Mouse (Mus musculus) liver, embryonic 13.5 days (tissue): ENCODE results near the gene Cacna1e. TPM values are rescaled to one million over a fixed set of nuclear protein-coding genes. Genes with fewer than 3 reads are reported as not detected.

Experiments
- ATAC-seq: fragments of 200-750 bp; cut with Nextera tagmentation; 2 replicates; pipeline ENCODE4 v1.8.0; 2017; ENCODE audit warnings: low read depth, mild to moderate bottlenecking, moderate number of reproducible peaks, moderate library complexity
- DNase-seq: peaks from one replicate; pipeline ENCODE4 v3.0.0; 2022
- H3K27ac ChIP-seq: fragments of 300-500 bp; sonication (generic); 2 replicates; pipeline ENCODE4 v1.5.1; 2015; ENCODE audit warnings: moderate library complexity, mild to moderate bottlenecking, inconsistent platforms
- H3K27me3 ChIP-seq: fragments of 300-500 bp; sonication (generic); 2 replicates; pipeline ENCODE4 v1.6.1; 2015; ENCODE audit warnings: mild to moderate bottlenecking, inconsistent platforms
- H3K36me3 ChIP-seq: fragments of 300-500 bp; sonication (generic); 2 replicates; pipeline ENCODE4 v1.6.1; 2015; ENCODE audit warnings: mild to moderate bottlenecking, inconsistent platforms
- H3K4me1 ChIP-seq: fragments of 300-500 bp; sonication (generic); replicated peaks from 2 replicates; pipeline ENCODE4 v1.6.1; 2015; ENCODE audit warnings: inconsistent platforms
- H3K4me2 ChIP-seq: fragments of 300-500 bp; sonication (generic); 2 replicates; pipeline ENCODE4 v1.6.1; 2015; ENCODE audit warnings: inconsistent platforms, mild to moderate bottlenecking, moderate library complexity
- H3K4me3 ChIP-seq: fragments of 300-500 bp; sonication (generic); replicated peaks from 2 replicates; pipeline ENCODE4 v1.5.1; 2015; ENCODE audit warnings: mild to moderate bottlenecking, inconsistent platforms
- H3K9ac ChIP-seq: fragments of 300-500 bp; sonication (generic); 2 replicates; pipeline ENCODE4 v1.6.1; 2015; ENCODE audit warnings: mild to moderate bottlenecking, inconsistent platforms
- H3K9me3 ChIP-seq: fragments of 300-500 bp; sonication (generic); replicated peaks from 2 replicates; pipeline ENCODE4 v1.6.1; 2016; ENCODE audit warnings: inconsistent platforms
- WGBS: fragments of 180-500 bp; shearing (Covaris S2); methylation state at CpG from one replicate; pipeline ENCODE4 v1.1.7; 2015; ENCODE audit not compliant: insufficient replicate concordance; 5-methylcytosine and 5-hydroxymethylcytosine counted together
- polyA plus RNA-seq: library from polyadenylated mRNA; unstranded; fragments of >200 nt; fragmentation: Nextera tagmentation; extraction: Ambion mirVana; gene quantifications from 2 replicates; pipeline ENCODE4 v1.2.1, GENCODE M21; 2015

Cacna1e gene
- polyA plus RNA-seq, 1 experiment from 2014 or later, result 0.03 TPM

- H3K27me3 ChIP-seq, result peaks cover 38% of the 10 kb centered on the region
- H3K9me3 ChIP-seq, result no peaks in the 10 kb centered on the region
- WGBS, result 6% methylated on average over 18 of the region's 18 CpGs
- peak overlapping the region; percentile 28; the same call in 1 of the 2 replicates for H3K4me3 ChIP-seq
- peak overlapping the region; percentile 49 for H3K4me2 ChIP-seq
- H3K27ac ChIP-seq, result no peak overlapping the region
- no peaks in the 10 kb centered on the region for H3K36me3 ChIP-seq
- ATAC-seq (no peak), DNase-seq (no peak)
- no peaks in the 10 kb centered on the region for H3K4me1 ChIP-seq
- no peak overlapping the region for H3K9ac ChIP-seq
Measured at GRCm38 (mm10) chr1:154883596-154884191, 607 bp downstream of the Cacna1e start.

GRCm38 (mm10) chr1:154865981-154866380 is 18.3 kb downstream of the Cacna1e start:
- no peaks in the 10 kb centered on the region for H3K4me1 ChIP-seq
- no peaks in the 10 kb centered on the region for H3K27me3 ChIP-seq
- WGBS, result 61% methylated on average over 1 of the region's 1 CpGs
- H3K4me2 ChIP-seq, result no peak overlapping the region
- no peaks in the 10 kb centered on the region for H3K9me3 ChIP-seq
- no peak overlapping the region for H3K9ac ChIP-seq
- no peak overlapping the region for H3K27ac ChIP-seq
- H3K36me3 ChIP-seq, result no peaks in the 10 kb centered on the region
- H3K4me3 ChIP-seq, result no peak overlapping the region
- DNase-seq, result no peak
- no peak for ATAC-seq

- no peaks in the 10 kb centered on the region for H3K9me3 ChIP-seq
- H3K4me2 ChIP-seq, result no peak overlapping the region
- H3K4me1 ChIP-seq, result no peaks in the 10 kb centered on the region
- no peak overlapping the region for H3K4me3 ChIP-seq
- ATAC-seq (no peak), DNase-seq (no peak)
- WGBS, result 64% methylated on average over 9 of the region's 9 CpGs
- no peak overlapping the region for H3K9ac ChIP-seq
- H3K27me3 ChIP-seq, result no peaks in the 10 kb centered on the region
- no peak overlapping the region for H3K27ac ChIP-seq
- H3K36me3 ChIP-seq, result no peaks in the 10 kb centered on the region
Measured at GRCm38 (mm10) chr1:154861416-154861815, 22.9 kb downstream of the Cacna1e start.

DNA sequence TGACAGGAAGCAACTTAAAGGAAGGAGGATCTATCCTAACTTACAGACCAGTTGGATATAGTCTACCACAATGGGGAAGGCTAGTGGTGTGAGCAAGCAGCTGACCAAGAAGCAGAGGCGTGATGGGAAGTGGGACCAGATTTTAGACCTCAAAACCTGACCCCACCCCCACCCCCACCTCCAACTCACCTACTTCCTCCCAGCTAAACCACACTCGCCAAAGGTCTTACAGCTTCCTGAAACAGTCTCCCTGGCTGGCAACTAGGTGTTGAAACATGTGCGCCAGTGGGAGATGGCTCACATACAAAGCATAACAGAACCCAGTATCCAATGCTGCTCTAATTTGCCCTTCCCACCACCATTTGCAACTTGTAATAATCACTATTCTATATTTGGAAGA is 29.7 kb downstream of the Cacna1e start:
- Histone ChIP-seq H3K4me1 (no peaks in the 10 kb centered on the region), H3K27ac (no peak overlapping the region), H3K4me3 (no peak overlapping the region), H3K27me3 (no peaks in the 10 kb centered on the region), H3K4me2 (no peak overlapping the region), H3K9ac (no peak overlapping the region), H3K36me3 (no peaks in the 10 kb centered on the region), H3K9me3 (no peaks in the 10 kb centered on the region)
- ATAC-seq, result no peak
- 22% methylated on average over 3 of the region's 3 CpGs for WGBS
- no peak for DNase-seq

DNA sequence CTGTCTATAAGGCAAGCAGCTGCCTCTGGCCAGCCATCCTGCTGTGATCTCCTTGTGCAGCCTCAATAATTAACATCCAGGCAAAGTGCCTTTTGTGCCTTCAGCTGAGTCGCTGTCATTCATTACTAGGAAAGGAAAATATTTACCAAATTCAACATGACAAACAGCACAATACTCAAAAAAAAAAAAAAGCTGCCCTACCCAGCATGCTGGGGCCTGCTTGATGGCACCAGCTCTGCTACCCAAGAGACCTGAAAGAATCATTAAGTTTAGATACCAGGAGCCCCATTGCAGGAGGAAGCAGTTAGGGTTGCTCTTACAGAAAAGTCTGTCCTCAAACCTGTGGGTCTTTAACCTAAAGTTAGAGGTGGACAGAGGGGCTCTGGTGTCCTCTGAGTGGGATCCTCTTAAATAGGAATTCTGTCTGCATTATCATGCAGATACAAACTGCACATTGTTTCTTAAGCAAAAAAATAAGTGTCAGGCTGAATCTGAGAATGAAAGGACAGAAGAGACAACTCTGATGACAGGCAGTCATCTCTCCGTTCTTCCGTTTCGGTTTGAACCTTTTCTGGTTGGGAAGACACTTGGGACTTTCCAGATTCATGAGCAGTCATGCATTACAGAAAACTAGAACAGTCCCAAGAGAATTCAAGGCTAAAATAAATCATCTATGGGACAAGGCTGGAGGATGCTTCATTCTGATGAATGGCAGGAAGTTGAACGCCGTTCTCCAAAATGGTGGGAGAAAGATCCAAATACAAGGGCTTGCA is 33.6 kb downstream of the Cacna1e start:
- Histone ChIP-seq H3K27ac (no peak overlapping the region), H3K27me3 (no peaks in the 10 kb centered on the region), H3K36me3 (no peaks in the 10 kb centered on the region), H3K9ac (no peak overlapping the region), H3K4me1 (no peaks in the 10 kb centered on the region), H3K4me2 (no peak overlapping the region), H3K4me3 (no peak overlapping the region), H3K9me3 (no peaks in the 10 kb centered on the region)
- DNase-seq (no peak), ATAC-seq (no peak)
- 66% methylated on average over 6 of the region's 6 CpGs for WGBS

GRCm38 (mm10) chr1:154848683-154849579 is 35.4 kb downstream of the Cacna1e start:
- Histone ChIP-seq H3K27ac (no peak overlapping the region), H3K9ac (no peak overlapping the region), H3K4me1 (no peaks in the 10 kb centered on the region), H3K36me3 (no peaks in the 10 kb centered on the region), H3K9me3 (no peaks in the 10 kb centered on the region), H3K4me2 (no peak overlapping the region), H3K27me3 (no peaks in the 10 kb centered on the region), H3K4me3 (no peak overlapping the region)
- WGBS, result 48% methylated on average over 6 of the region's 6 CpGs
- ATAC-seq, result no peak
- no peak for DNase-seq

DNA sequence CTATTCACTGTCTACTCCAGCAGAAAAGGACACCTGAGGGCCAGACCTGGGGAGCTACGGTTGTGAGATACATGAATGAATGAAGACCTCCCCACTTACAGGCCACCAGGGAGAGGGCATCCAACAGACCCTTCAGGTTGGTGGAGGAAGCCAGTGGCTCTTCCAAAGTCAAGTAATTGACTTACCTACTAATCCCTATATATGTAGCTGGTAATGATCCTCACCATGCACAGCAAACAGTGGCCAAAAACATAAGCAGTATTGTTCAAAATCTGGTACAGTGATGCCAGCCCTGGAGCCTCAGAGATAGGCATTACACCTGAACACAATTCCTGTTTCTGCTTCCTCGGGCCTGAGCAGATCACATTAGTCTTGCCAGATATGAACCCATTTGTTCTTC is 37.4 kb downstream of the Cacna1e start:
- Histone ChIP-seq H3K4me2 (no peak overlapping the region), H3K9ac (no peak overlapping the region), H3K4me3 (no peak overlapping the region), H3K27ac (no peak overlapping the region), H3K36me3 (no peaks in the 10 kb centered on the region), H3K27me3 (no peaks in the 10 kb centered on the region), H3K9me3 (no peaks in the 10 kb centered on the region), H3K4me1 (no peaks in the 10 kb centered on the region)
- 57% methylated on average over 2 of the region's 2 CpGs for WGBS
- no peak for ATAC-seq
- DNase-seq, result no peak

DNA sequence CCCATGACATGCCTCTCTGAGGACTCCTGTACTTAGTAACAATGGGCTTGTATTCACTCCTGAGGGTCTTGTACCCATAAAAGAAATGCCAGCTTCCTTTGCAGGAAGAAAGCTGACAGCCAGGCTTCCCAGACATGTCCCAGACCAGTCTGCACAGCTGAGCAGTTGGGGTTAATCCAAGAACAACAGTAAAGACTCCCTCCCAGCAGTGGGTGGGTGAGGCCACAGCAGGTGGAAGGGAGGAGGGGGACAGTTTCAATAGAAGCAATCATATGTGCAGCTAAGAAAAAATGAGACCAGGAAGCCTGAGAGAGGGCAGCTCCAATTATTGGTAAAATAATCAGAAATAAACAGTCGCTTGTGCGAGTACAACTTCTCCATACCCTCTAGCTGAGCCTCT is 40.9 kb downstream of the Cacna1e start:
- Histone ChIP-seq H3K9ac (no peak overlapping the region), H3K4me2 (no peak overlapping the region), H3K27me3 (no peaks in the 10 kb centered on the region), H3K27ac (no peak overlapping the region), H3K4me1 (no peaks in the 10 kb centered on the region), H3K36me3 (no peaks in the 10 kb centered on the region), H3K9me3 (no peaks in the 10 kb centered on the region), H3K4me3 (no peak overlapping the region)
- 53% methylated on average over 2 of the region's 2 CpGs for WGBS
- ATAC-seq (no peak), DNase-seq (no peak)

- H3K9ac ChIP-seq, result no peak overlapping the region
- H3K4me2 ChIP-seq, result no peak overlapping the region
- WGBS, result 64% methylated on average over 5 of the region's 5 CpGs
- no peaks in the 10 kb centered on the region for H3K9me3 ChIP-seq
- H3K36me3 ChIP-seq, result no peaks in the 10 kb centered on the region
- no peaks in the 10 kb centered on the region for H3K27me3 ChIP-seq
- no peak for DNase-seq
- H3K4me3 ChIP-seq, result no peak overlapping the region
- no peak overlapping the region for H3K27ac ChIP-seq
- no peak for ATAC-seq
- H3K4me1 ChIP-seq, result no peaks in the 10 kb centered on the region
Measured at GRCm38 (mm10) chr1:154842336-154842735, 42.0 kb downstream of the Cacna1e start.

GRCm38 (mm10) chr1:154841057-154841630 is 43.2 kb downstream of the Cacna1e start:
- DNase-seq, result no peak

GRCm38 (mm10) chr1:154839272-154839671 is 45.0 kb downstream of the Cacna1e start:
- Histone ChIP-seq H3K27ac (no peak overlapping the region), H3K4me2 (no peak overlapping the region), H3K4me3 (no peak overlapping the region), H3K36me3 (no peaks in the 10 kb centered on the region), H3K9ac (no peak overlapping the region), H3K9me3 (no peaks in the 10 kb centered on the region), H3K27me3 (no peaks in the 10 kb centered on the region), H3K4me1 (no peaks in the 10 kb centered on the region)
- 54% methylated on average over 4 of the region's 4 CpGs for WGBS
- DNase-seq (no peak), ATAC-seq (no peak)

More at GRCm38 (mm10) chr1:154841057-154841630, 43.2 kb downstream of the Cacna1e start:
- no peak overlapping the region for H3K4me3 ChIP-seq
- H3K27me3 ChIP-seq, result no peaks in the 10 kb centered on the region
- no peak overlapping the region for H3K4me2 ChIP-seq
- H3K36me3 ChIP-seq, result no peaks in the 10 kb centered on the region
- 38% methylated on average over 6 of the region's 6 CpGs for WGBS
- H3K9ac ChIP-seq, result no peak overlapping the region
- ATAC-seq, result no peak
- H3K4me1 ChIP-seq, result no peaks in the 10 kb centered on the region
- H3K9me3 ChIP-seq, result no peaks in the 10 kb centered on the region
- no peak overlapping the region for H3K27ac ChIP-seq
